ENCODE assay signal across 12 mouse cellular contexts in genomic region chr4:149913709-149914370, GRCm38 (mm10). TPM values are rescaled to one million over a fixed set of nuclear protein-coding genes. Genes with fewer than 3 reads are reported as not detected.
A peak's percentile ranks its signal among the peaks of the same experiment; 100 is the strongest.
DNase-seq lines count a peak whose midpoint lies in the region; ATAC-seq and TF ChIP-seq lines count a peak whose summit lies in the region.
"Had no signal": no experiment of that assay in that cellular context is flagged by ENCODE, and none has a peak within 500 bp of the region (broad histone marks: within the 10 kb centered on the region; RNA-seq: fewer than 3 reads in every experiment).

No protein-coding gene starts in this region.

- H3K4me2 ChIP-seq in lung, embryonic 15.5 days: no peak overlapping the region
- no peak overlapping the region for H3K4me2 ChIP-seq in embryonic facial prominence, embryonic 14.5 days (ENCODE audit: low read depth, low read length)
- no peak overlapping the region for H3K4me2 ChIP-seq in kidney, embryonic 16.5 days (replicated peaks; ENCODE audit: low read depth, low read length)
- H3K4me2 ChIP-seq: forebrain, embryonic 12.5 days; midbrain, embryonic 12.5 days had no signal

- peaks cover 23% of the 10 kb centered on the region for H3K4me1 ChIP-seq in lung, embryonic 15.5 days
- no peaks in the 10 kb centered on the region; the same call in 1 of the 2 replicates for H3K4me1 ChIP-seq in lung, adult 2 months (ENCODE audit: control insufficient read depth, insufficient read depth, low read length)
- H3K4me1 ChIP-seq in embryonic facial prominence, embryonic 14.5 days (ENCODE audit: control insufficient read depth, insufficient read depth, low read length): peaks cover 28% of the 10 kb centered on the region
- H3K4me1 ChIP-seq in kidney, embryonic 16.5 days (ENCODE audit: insufficient read depth, low read length): peaks cover 76% of the 10 kb centered on the region

- no peak overlapping the region for H3K9ac ChIP-seq in lung, embryonic 15.5 days
- H3K9ac ChIP-seq in embryonic facial prominence, embryonic 14.5 days (ENCODE audit: low read depth, low read length): no peak overlapping the region
- no peak overlapping the region for H3K9ac ChIP-seq in kidney, embryonic 16.5 days (replicated peaks; ENCODE audit: low read length)
- H3K9ac ChIP-seq: forebrain, embryonic 12.5 days; midbrain, embryonic 12.5 days had no signal

- no peak for ATAC-seq in lung, embryonic 15.5 days (ENCODE audit: borderline replicate concordance, extremely low read depth, low FRiP score, low TSS enrichment)
- ATAC-seq in embryonic facial prominence, embryonic 14.5 days (ENCODE audit: low read depth): peak; percentile 74
- ATAC-seq in kidney, embryonic 16.5 days (ENCODE audit: low FRiP score, low TSS enrichment): peak; percentile 79
- ATAC-seq: lung, postnatal 0 days had no signal

- no peaks in the 10 kb centered on the region for H3K36me3 ChIP-seq in lung, embryonic 15.5 days
- no peaks in the 10 kb centered on the region for H3K36me3 ChIP-seq in embryonic facial prominence, embryonic 14.5 days (ENCODE audit: control insufficient read depth, insufficient read depth, low read length)
- H3K36me3 ChIP-seq in kidney, embryonic 16.5 days (ENCODE audit: insufficient read depth, low read length): no peaks in the 10 kb centered on the region
- H3K36me3 ChIP-seq: forebrain, embryonic 12.5 days; midbrain, embryonic 12.5 days had no signal

- WGBS in lung, embryonic 15.5 days: 66% methylated on average over 7 of the region's 7 CpGs
- 81% methylated on average over 7 of the region's 7 CpGs for WGBS in lung, adult 2 months
- 60% methylated on average over 7 of the region's 7 CpGs for WGBS in embryonic facial prominence, embryonic 14.5 days
- 48% methylated on average over 7 of the region's 7 CpGs for WGBS in kidney, embryonic 16.5 days

- no peak for DNase-seq in lung, adult 2 months
- peak; percentile 63 for DNase-seq in embryonic facial prominence, embryonic 14.5 days (ENCODE audit: low spot score)
- peak; percentile 18 for DNase-seq in retina, adult 2 months (ENCODE audit: low read depth, low spot score)
- no peak for DNase-seq in frontal cortex, postnatal 14 days (ENCODE audit: low spot score in 2 of 2)
- no peak for DNase-seq in cerebellum, postnatal 36 days
- DNase-seq: adrenal gland, postnatal 36 days had no signal

- H3K9me3 ChIP-seq in lung, embryonic 15.5 days: no peaks in the 10 kb centered on the region
- no peaks in the 10 kb centered on the region for H3K9me3 ChIP-seq in embryonic facial prominence, embryonic 14.5 days (ENCODE audit: control insufficient read depth, low read length)
- H3K9me3 ChIP-seq in kidney, embryonic 16.5 days (ENCODE audit: low read length): no peaks in the 10 kb centered on the region
- H3K9me3 ChIP-seq: forebrain, embryonic 12.5 days; midbrain, embryonic 12.5 days had no signal

- H3K27me3 ChIP-seq in lung, embryonic 15.5 days: no peaks in the 10 kb centered on the region
- H3K27me3 ChIP-seq in embryonic facial prominence, embryonic 14.5 days (replicated peaks; ENCODE audit: control insufficient read depth, insufficient read depth, low read length): no peaks in the 10 kb centered on the region
- H3K27me3 ChIP-seq in kidney, embryonic 16.5 days (ENCODE audit: insufficient read depth, low read length): no peaks in the 10 kb centered on the region
- H3K27me3 ChIP-seq: forebrain, embryonic 12.5 days had no signal

- no peak for TF ChIP-seq CTCF in lung, adult 2 months (IDR thresholded peaks at IDR 0.05; ENCODE audit: insufficient read depth, low read length)

- H3K4me3 ChIP-seq in lung, embryonic 15.5 days: no peak overlapping the region
- no peak overlapping the region for H3K4me3 ChIP-seq in lung, adult 2 months (replicated peaks; ENCODE audit: extremely low read depth, low read depth, low read length)
- H3K4me3 ChIP-seq in embryonic facial prominence, embryonic 14.5 days (ENCODE audit: low read depth, low read length): no peak overlapping the region
- H3K4me3 ChIP-seq in kidney, embryonic 16.5 days (ENCODE audit: low read length): no peak overlapping the region
- H3K4me3 ChIP-seq: forebrain, embryonic 12.5 days; layer of hippocampus, adult 2 months; midbrain, embryonic 12.5 days had no signal

- no peak for TF ChIP-seq POLR2A in lung, adult 2 months (IDR thresholded peaks at IDR 0.05; ENCODE audit: borderline replicate concordance, extremely low read depth, low read depth, low read length)

- H3K27ac ChIP-seq in lung, embryonic 15.5 days: 0 out of 2 replicates have a peak overlapping the region, but pooled peaks have one; percentile 10
- H3K27ac ChIP-seq in embryonic facial prominence, embryonic 14.5 days (replicated peaks; ENCODE audit: low read depth, low read length): no peak overlapping the region
- peak overlapping the region; percentile 76 for H3K27ac ChIP-seq in kidney, embryonic 16.5 days (ENCODE audit: low read length)
- H3K27ac ChIP-seq: forebrain, embryonic 12.5 days; midbrain, embryonic 12.5 days had no signal

RNA-seq across cellular contexts. Expression of gene Spsb1, which starts 41.0 kb away (rescaled TPM):
- polyA plus RNA-seq in lung, embryonic 15.5 days (2015; fragmentation: Nextera tagmentation; extraction: Ambion mirVana): 15.6 and 15.7 TPM in 2 replicates
- 20.2 and 23.4 TPM in 2 replicates for polyA plus RNA-seq in lung, adult 2 months (2012; rRNA removed)
- polyA plus RNA-seq in embryonic facial prominence, embryonic 14.5 days (2014; fragmentation: Nextera tagmentation; extraction: Ambion mirVana): 16.3 and 19.6 TPM in 2 replicates
- polyA plus RNA-seq in kidney, embryonic 16.5 days (2015; fragmentation: Nextera tagmentation; extraction: Ambion mirVana): 10.9 and 14.2 TPM in 2 replicates

Comparison
In these comparisons a context has a peak if more than half of its experiments do, and no peak if none do; other contexts are left out.
1. DNase-seq: peak in embryonic facial prominence, embryonic 14.5 days (single experiment) and retina, adult 2 months (single experiment); none in lung, adult 2 months (single experiment), frontal cortex, postnatal 14 days (0 of 2) and cerebellum, postnatal 36 days (0 of 2).